Mouse (Mus musculus): Measurements from ENCODE around the gene Soga3. TPM values are rescaled to one million over a fixed set of nuclear protein-coding genes. Genes with fewer than 3 reads are reported as not detected.
A peak's percentile ranks its signal among the peaks of the same experiment; 100 is the strongest.

The Soga3 gene
- polyA plus RNA-seq, 1 experiment from 2014 or later: 139 TPM

GRCm38 (mm10) chr10:29155304-29155703, 11.7 kb downstream of the Soga3 start:
- no peaks in the 10 kb centered on the region for H3K27me3 ChIP-seq (replicated peaks; ENCODE audit: control insufficient read depth, insufficient read depth, low read length)
- no peaks in the 10 kb centered on the region for H3K9me3 ChIP-seq (ENCODE audit: control insufficient read depth, low read length)
- WGBS: 60% methylated on average over 3 of the region's 3 CpGs
- H3K4me2 ChIP-seq (ENCODE audit: low read length): no peak overlapping the region
- no peaks in the 10 kb centered on the region; the same call in 1 of the 2 replicates for H3K4me1 ChIP-seq (ENCODE audit: control insufficient read depth, insufficient read depth, low read depth, low read length)
- H3K36me3 ChIP-seq (ENCODE audit: control insufficient read depth, insufficient read depth, low read length): peaks cover 26% of the 10 kb centered on the region
- no peak overlapping the region for H3K27ac ChIP-seq (ENCODE audit: low read depth, low read length)
- H3K4me3 ChIP-seq (ENCODE audit: low read length): no peak overlapping the region
- ATAC-seq: no peak
- no peak overlapping the region for H3K9ac ChIP-seq (ENCODE audit: low read depth, low read length)

DNA sequence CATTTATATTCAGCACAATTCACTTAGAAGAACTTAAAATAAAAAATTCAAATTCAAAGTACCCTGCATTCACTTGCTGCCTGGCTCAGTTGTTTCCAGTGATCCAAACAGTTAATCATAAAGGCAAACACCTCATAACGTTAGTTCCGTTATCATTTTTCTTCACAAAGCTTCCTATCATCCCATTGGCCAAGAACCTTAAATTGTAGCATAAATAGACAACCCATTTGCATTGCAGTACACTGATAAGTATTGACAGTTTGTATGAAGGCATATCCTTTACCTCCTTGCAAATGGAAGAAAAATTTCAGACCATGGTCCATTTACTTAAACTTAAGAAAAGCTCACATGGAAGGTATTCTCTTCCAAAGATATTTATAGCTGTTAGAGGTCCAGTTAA, 18.0 kb downstream of the Soga3 start:
- ATAC-seq: no peak
- Histone ChIP-seq H3K4me1 (ENCODE audit: control insufficient read depth, insufficient read depth, low read depth, low read length) (no peaks in the 10 kb centered on the region), H3K9ac (ENCODE audit: low read depth, low read length) (no peak overlapping the region), H3K27ac (ENCODE audit: low read depth, low read length) (no peak overlapping the region), H3K36me3 (ENCODE audit: control insufficient read depth, insufficient read depth, low read length) (peaks cover 19% of the 10 kb centered on the region), H3K4me2 (ENCODE audit: low read length) (no peak overlapping the region), H3K9me3 (ENCODE audit: control insufficient read depth, low read length) (no peaks in the 10 kb centered on the region), H3K4me3 (ENCODE audit: low read length) (no peak overlapping the region), H3K27me3 (replicated peaks; ENCODE audit: control insufficient read depth, insufficient read depth, low read length) (no peaks in the 10 kb centered on the region)
- WGBS: 80% methylated on average over 2 of the region's 2 CpGs

DNA sequence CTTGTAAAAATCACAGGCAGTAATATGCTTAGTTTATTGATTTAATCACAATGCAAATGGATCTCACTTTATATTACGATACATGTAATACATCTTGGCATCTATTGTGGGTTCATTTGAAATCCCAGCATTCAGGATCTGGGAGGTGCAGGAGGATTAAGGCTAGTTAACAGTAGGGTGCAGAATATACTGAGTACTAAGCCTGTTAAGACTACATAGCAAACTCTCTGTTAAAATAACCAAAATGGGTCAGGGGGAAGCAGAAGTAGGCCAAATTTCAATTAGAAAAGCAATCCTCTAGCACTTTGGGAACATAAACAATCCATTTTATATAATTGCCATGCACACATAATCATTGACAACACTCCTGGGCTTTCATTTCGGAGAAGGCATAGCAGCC, 30.1 kb downstream of the Soga3 start:
- WGBS: 82% methylated on average over 2 of the region's 2 CpGs
- Histone ChIP-seq H3K9me3 (ENCODE audit: control insufficient read depth, low read length) (no peaks in the 10 kb centered on the region), H3K9ac (ENCODE audit: low read depth, low read length) (no peak overlapping the region), H3K4me2 (ENCODE audit: low read length) (no peak overlapping the region), H3K27me3 (replicated peaks; ENCODE audit: control insufficient read depth, insufficient read depth, low read length) (no peaks in the 10 kb centered on the region), H3K4me3 (ENCODE audit: low read length) (no peak overlapping the region), H3K27ac (ENCODE audit: low read depth, low read length) (no peak overlapping the region), H3K4me1 (ENCODE audit: control insufficient read depth, insufficient read depth, low read depth, low read length) (no peaks in the 10 kb centered on the region), H3K36me3 (ENCODE audit: control insufficient read depth, insufficient read depth, low read length) (peaks cover 9% of the 10 kb centered on the region)
- ATAC-seq: peak; percentile 59

GRCm38 (mm10) chr10:29175656-29176055, 32.0 kb downstream of the Soga3 start:
- ATAC-seq: no peak
- no peak overlapping the region for H3K4me2 ChIP-seq (ENCODE audit: low read length)
- H3K4me3 ChIP-seq (ENCODE audit: low read length): no peak overlapping the region
- H3K27me3 ChIP-seq (replicated peaks; ENCODE audit: control insufficient read depth, insufficient read depth, low read length): no peaks in the 10 kb centered on the region
- H3K27ac ChIP-seq (ENCODE audit: low read depth, low read length): no peak overlapping the region
- no peak overlapping the region for H3K9ac ChIP-seq (ENCODE audit: low read depth, low read length)
- H3K36me3 ChIP-seq (ENCODE audit: control insufficient read depth, insufficient read depth, low read length): peaks cover 11% of the 10 kb centered on the region
- 77% methylated on average over 3 of the region's 3 CpGs for whole genome bisulfite sequencing
- no peaks in the 10 kb centered on the region for H3K4me1 ChIP-seq (ENCODE audit: control insufficient read depth, insufficient read depth, low read depth, low read length)
- no peaks in the 10 kb centered on the region for H3K9me3 ChIP-seq (ENCODE audit: control insufficient read depth, low read length)

DNA sequence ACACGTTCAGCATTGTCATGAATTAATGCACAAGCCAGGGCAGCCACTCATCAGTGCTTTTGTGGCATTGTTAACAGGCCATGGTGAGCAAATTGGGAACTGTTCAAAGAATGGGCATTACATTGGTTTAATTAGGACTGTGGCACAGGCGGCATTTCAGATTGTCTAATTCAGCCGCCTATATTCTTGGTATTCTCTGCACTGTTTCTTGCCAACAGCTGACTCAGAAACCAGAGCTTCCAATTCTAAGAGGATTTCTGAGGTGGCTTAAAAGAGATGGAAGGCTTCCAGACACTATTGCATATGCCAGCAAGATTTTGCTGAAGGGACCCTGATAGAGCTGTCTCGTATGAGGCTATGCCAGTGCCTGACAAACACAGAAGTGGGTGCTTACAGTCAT, 33.2 kb downstream of the Soga3 start:
- peaks cover 13% of the 10 kb centered on the region for H3K36me3 ChIP-seq (ENCODE audit: control insufficient read depth, insufficient read depth, low read length)
- H3K4me3 ChIP-seq (ENCODE audit: low read length): no peak overlapping the region
- WGBS: 71% methylated on average over 4 of the region's 4 CpGs
- H3K9me3 ChIP-seq (ENCODE audit: control insufficient read depth, low read length): no peaks in the 10 kb centered on the region
- H3K9ac ChIP-seq (ENCODE audit: low read depth, low read length): no peak overlapping the region
- no peak for ATAC-seq
- no peak overlapping the region for H3K27ac ChIP-seq (ENCODE audit: low read depth, low read length)
- no peaks in the 10 kb centered on the region for H3K4me1 ChIP-seq (ENCODE audit: control insufficient read depth, insufficient read depth, low read depth, low read length)
- no peak overlapping the region for H3K4me2 ChIP-seq (ENCODE audit: low read length)
- no peaks in the 10 kb centered on the region for H3K27me3 ChIP-seq (replicated peaks; ENCODE audit: control insufficient read depth, insufficient read depth, low read length)

DNA sequence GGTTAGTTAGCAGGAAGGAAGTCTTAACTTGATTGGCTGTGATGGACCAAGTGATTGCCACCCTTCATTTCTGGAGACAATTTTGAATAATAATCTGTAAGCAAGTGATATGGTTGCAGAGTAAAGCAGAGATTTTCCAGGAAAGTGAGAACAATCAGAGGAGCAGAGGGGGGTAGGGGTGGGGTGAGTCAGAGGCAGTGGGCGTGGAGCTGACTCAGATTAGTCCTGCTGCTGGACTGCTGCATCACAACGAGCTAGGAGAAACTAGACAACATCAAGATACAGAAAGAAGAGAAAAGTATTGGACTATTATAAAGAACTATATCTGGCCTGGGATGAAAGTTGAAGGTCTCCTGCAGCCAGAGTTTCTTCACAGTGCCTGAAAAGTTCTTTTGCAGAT, 34.4 kb downstream of the Soga3 start:
- peaks cover 16% of the 10 kb centered on the region for H3K36me3 ChIP-seq (ENCODE audit: control insufficient read depth, insufficient read depth, low read length)
- WGBS: 50% methylated on average over 2 of the region's 2 CpGs
- no peak overlapping the region for H3K27ac ChIP-seq (ENCODE audit: low read depth, low read length)

GRCm38 (mm10) chr10:29180210-29180609, 36.6 kb downstream of the Soga3 start:
- H3K27me3 ChIP-seq (replicated peaks; ENCODE audit: control insufficient read depth, insufficient read depth, low read length): no peaks in the 10 kb centered on the region
- H3K9ac ChIP-seq (ENCODE audit: low read depth, low read length): no peak overlapping the region
- H3K4me1 ChIP-seq (ENCODE audit: control insufficient read depth, insufficient read depth, low read depth, low read length): no peaks in the 10 kb centered on the region
- no peak for ATAC-seq
- no peak overlapping the region for H3K4me2 ChIP-seq (ENCODE audit: low read length)
- 63% methylated on average over 3 of the region's 3 CpGs for WGBS
- H3K27ac ChIP-seq (ENCODE audit: low read depth, low read length): no peak overlapping the region
- H3K4me3 ChIP-seq (ENCODE audit: low read length): no peak overlapping the region
- H3K9me3 ChIP-seq (ENCODE audit: control insufficient read depth, low read length): no peaks in the 10 kb centered on the region
- peaks cover 16% of the 10 kb centered on the region for H3K36me3 ChIP-seq (ENCODE audit: control insufficient read depth, insufficient read depth, low read length)

More for the DNA sequence above, 34.4 kb downstream of the Soga3 start:
- Histone ChIP-seq H3K4me1 (ENCODE audit: control insufficient read depth, insufficient read depth, low read depth, low read length) (no peaks in the 10 kb centered on the region), H3K4me2 (ENCODE audit: low read length) (no peak overlapping the region), H3K9me3 (ENCODE audit: control insufficient read depth, low read length) (no peaks in the 10 kb centered on the region), H3K9ac (ENCODE audit: low read depth, low read length) (no peak overlapping the region), H3K27me3 (replicated peaks; ENCODE audit: control insufficient read depth, insufficient read depth, low read length) (no peaks in the 10 kb centered on the region), H3K4me3 (ENCODE audit: low read length) (no peak overlapping the region)
- ATAC-seq: no peak

DNA sequence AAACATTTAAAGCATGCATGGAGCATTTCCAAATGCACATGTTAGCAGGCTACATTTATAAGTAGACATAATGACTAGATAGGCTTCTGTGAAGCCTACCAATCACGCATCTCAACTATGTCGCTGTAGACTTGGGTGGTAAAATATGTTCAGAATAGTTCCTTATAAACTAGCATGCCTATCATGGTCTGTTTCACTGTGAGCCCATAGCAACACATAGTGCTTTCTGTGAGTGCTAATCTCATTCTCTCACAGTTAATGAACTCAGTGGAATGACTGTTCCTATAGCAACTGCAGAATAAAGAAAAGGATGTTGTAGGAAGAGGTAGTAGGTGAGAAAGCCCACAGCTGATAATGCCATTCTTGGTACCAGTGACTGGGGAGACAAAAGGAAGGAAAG, 37.4 kb downstream of the Soga3 start:
- no peak overlapping the region for H3K4me2 ChIP-seq (ENCODE audit: low read length)
- no peak overlapping the region for H3K27ac ChIP-seq (ENCODE audit: low read depth, low read length)
- no peaks in the 10 kb centered on the region for H3K27me3 ChIP-seq (replicated peaks; ENCODE audit: control insufficient read depth, insufficient read depth, low read length)
- H3K9ac ChIP-seq (ENCODE audit: low read depth, low read length): no peak overlapping the region
- no peaks in the 10 kb centered on the region for H3K9me3 ChIP-seq (ENCODE audit: control insufficient read depth, low read length)
- H3K4me3 ChIP-seq (ENCODE audit: low read length): no peak overlapping the region
- no peaks in the 10 kb centered on the region for H3K4me1 ChIP-seq (ENCODE audit: control insufficient read depth, insufficient read depth, low read depth, low read length)
- ATAC-seq: peak; percentile 17; the same call in 1 of the 2 replicates
- H3K36me3 ChIP-seq (ENCODE audit: control insufficient read depth, insufficient read depth, low read length): peaks cover 16% of the 10 kb centered on the region
- WGBS: 77% methylated on average over 2 of the region's 2 CpGs

- H3K27ac ChIP-seq (ENCODE audit: low read depth, low read length): no peak overlapping the region
- H3K4me1 ChIP-seq (ENCODE audit: control insufficient read depth, insufficient read depth, low read depth, low read length): no peaks in the 10 kb centered on the region
- H3K27me3 ChIP-seq (replicated peaks; ENCODE audit: control insufficient read depth, insufficient read depth, low read length): no peaks in the 10 kb centered on the region
- peaks cover 22% of the 10 kb centered on the region for H3K36me3 ChIP-seq (ENCODE audit: control insufficient read depth, insufficient read depth, low read length)
- no peak overlapping the region for H3K4me3 ChIP-seq (ENCODE audit: low read length)
- no peak for ATAC-seq
- no peak overlapping the region for H3K9ac ChIP-seq (ENCODE audit: low read depth, low read length)
- no peak overlapping the region for H3K4me2 ChIP-seq (ENCODE audit: low read length)
- H3K9me3 ChIP-seq (ENCODE audit: control insufficient read depth, low read length): peaks cover 5% of the 10 kb centered on the region; the same call in 1 of the 2 replicates
Observed at GRCm38 (mm10) chr10:29193769-29194168, 50.1 kb downstream of the Soga3 start.

DNA sequence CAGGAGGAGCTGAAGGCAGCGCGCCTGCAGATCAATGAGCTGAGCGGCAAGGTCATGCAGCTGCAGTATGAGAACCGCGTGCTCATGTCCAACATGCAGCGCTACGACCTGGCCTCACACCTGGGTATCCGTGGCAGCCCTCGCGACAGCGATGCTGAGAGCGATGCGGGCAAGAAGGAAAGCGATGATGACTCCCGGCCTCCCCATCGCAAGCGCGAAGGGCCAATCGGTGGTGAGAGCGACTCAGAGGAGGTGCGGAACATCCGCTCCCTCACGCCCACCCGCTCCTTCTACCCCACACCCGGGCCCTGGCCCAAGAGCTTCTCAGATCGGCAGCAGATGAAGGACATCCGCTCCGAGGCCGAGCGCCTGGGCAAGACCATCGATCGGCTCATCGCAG, 53.2 kb downstream of the Soga3 start:
- peak; percentile 32; the same call in 1 of the 2 replicates for ATAC-seq
- no peaks in the 10 kb centered on the region for H3K4me1 ChIP-seq (ENCODE audit: control insufficient read depth, insufficient read depth, low read depth, low read length)
- no peak overlapping the region for H3K27ac ChIP-seq (ENCODE audit: low read depth, low read length)
- peaks cover 35% of the 10 kb centered on the region for H3K36me3 ChIP-seq (ENCODE audit: control insufficient read depth, insufficient read depth, low read length)
- H3K4me3 ChIP-seq (ENCODE audit: low read length): no peak overlapping the region
- H3K9ac ChIP-seq (ENCODE audit: low read depth, low read length): no peak overlapping the region
- no peak overlapping the region for H3K4me2 ChIP-seq (ENCODE audit: low read length)
- whole genome bisulfite sequencing: 98% methylated on average over 33 of the region's 33 CpGs
- H3K9me3 ChIP-seq (ENCODE audit: control insufficient read depth, low read length): peaks cover 5% of the 10 kb centered on the region; the same call in 1 of the 2 replicates
- no peaks in the 10 kb centered on the region for H3K27me3 ChIP-seq (replicated peaks; ENCODE audit: control insufficient read depth, insufficient read depth, low read length)
